Mouse (Mus musculus): Measurements from ENCODE around the gene Pik3cb.

DNA sequence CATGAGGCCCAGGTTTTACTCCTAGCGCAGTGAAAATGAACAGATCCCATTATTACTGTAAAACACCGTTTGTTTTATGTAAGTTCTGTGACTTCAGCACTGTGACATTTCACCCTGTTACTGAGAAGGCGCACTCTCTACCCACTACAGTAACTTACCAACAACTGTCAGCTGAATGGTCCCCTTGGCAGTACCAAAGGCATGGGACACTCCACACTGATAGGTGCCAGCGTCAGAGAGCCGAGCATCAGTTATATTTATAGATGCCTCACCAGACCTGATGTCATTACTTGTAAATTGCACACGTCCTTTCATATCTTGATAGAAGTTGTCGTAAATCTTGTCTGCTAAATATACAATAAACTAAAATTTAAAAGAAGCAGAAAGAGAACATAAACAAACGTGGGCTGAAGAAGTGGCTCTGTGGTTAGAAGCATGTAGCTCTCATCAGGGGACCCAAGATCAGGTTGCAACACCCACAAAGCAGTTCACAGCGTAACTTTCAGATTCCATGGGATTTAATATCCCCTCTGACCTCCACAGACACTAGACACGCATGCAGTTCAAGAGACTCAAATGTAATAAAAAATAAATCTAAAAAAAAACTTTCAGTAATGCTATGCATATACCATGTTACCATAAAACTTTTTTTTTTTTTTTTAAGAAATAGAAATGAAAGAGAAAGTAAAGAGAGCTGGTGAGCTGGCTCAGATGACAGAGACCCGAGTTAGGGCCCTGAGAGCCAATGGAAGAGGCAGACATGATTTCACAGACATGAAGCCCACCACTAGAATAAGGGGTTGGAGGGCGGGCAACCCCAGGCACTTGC is 131.1 kb downstream of the Pik3cb start:
- TF ChIP-seq CTCF (IDR thresholded peaks at IDR 0.05; ENCODE audit: low read depth), result no peak
- no peak for TF ChIP-seq EP300 (optimal IDR thresholded peaks at IDR 0.05)
